Mouse (Mus musculus): ENCODE measurements at regions not wholly inside any gene's neighbourhood (a gene's known extent, or its start where the extent isn't known, plus 50 kb on each side); places are given as distances from the start of the nearest gene placed in this dataset.

GRCm38 (mm10) chr13:16646649-16647048, 635.0 kb downstream of the Inhba start:
- no peak overlapping the region for H3K4me3 ChIP-seq (ENCODE audit: control insufficient read depth, low read depth, low read length)
- TF ChIP-seq CTCF (IDR thresholded peaks at IDR 0.05; ENCODE audit: control insufficient read depth, insufficient read depth, insufficient replicate concordance, low read depth, low read length) = no peak
- TF ChIP-seq POLR2A (IDR thresholded peaks at IDR 0.05; ENCODE audit: control insufficient read depth, low read depth, low read length) = no peak
- no peaks in the 10 kb centered on the region for H3K27me3 ChIP-seq (ENCODE audit: control insufficient read depth, insufficient read depth, low read length)
- no peaks in the 10 kb centered on the region for H3K4me1 ChIP-seq (ENCODE audit: control insufficient read depth, insufficient read depth, low read length)
- H3K27ac ChIP-seq (ENCODE audit: control insufficient read depth, insufficient read depth, low read depth, low read length) = no peak overlapping the region
- no peaks in the 10 kb centered on the region for H3K36me3 ChIP-seq (ENCODE audit: control insufficient read depth, insufficient read depth, low read length)

- Histone ChIP-seq H3K4me1 (ENCODE audit: control insufficient read depth, insufficient read depth, low read length) (no peaks in the 10 kb centered on the region), H3K27me3 (ENCODE audit: control insufficient read depth, insufficient read depth, low read length) (no peaks in the 10 kb centered on the region), H3K4me3 (ENCODE audit: control insufficient read depth, low read depth, low read length) (no peak overlapping the region), H3K36me3 (ENCODE audit: control insufficient read depth, insufficient read depth, low read length) (no peaks in the 10 kb centered on the region), H3K27ac (ENCODE audit: control insufficient read depth, insufficient read depth, low read depth, low read length) (no peak overlapping the region)
- TF ChIP-seq CTCF (IDR thresholded peaks at IDR 0.05; ENCODE audit: control insufficient read depth, insufficient read depth, insufficient replicate concordance, low read depth, low read length) (no peak), POLR2A (IDR thresholded peaks at IDR 0.05; ENCODE audit: control insufficient read depth, low read depth, low read length) (no peak)
These were observed 644.5 kb downstream of the Inhba start for GRCm38 (mm10) chr13:16656110-16656509.

- Histone ChIP-seq H3K27ac (ENCODE audit: control insufficient read depth, insufficient read depth, low read depth, low read length) (no peak overlapping the region), H3K36me3 (ENCODE audit: control insufficient read depth, insufficient read depth, low read length) (no peaks in the 10 kb centered on the region), H3K27me3 (ENCODE audit: control insufficient read depth, insufficient read depth, low read length) (no peaks in the 10 kb centered on the region), H3K4me3 (ENCODE audit: control insufficient read depth, low read depth, low read length) (no peak overlapping the region), H3K4me1 (ENCODE audit: control insufficient read depth, insufficient read depth, low read length) (no peaks in the 10 kb centered on the region)
- no peak for TF ChIP-seq POLR2A (IDR thresholded peaks at IDR 0.05; ENCODE audit: control insufficient read depth, low read depth, low read length)
- TF ChIP-seq CTCF (IDR thresholded peaks at IDR 0.05; ENCODE audit: control insufficient read depth, insufficient read depth, insufficient replicate concordance, low read depth, low read length) = no peak
These were observed 648.2 kb downstream of the Inhba start for GRCm38 (mm10) chr13:16659894-16660293.

- H3K27me3 ChIP-seq (ENCODE audit: control insufficient read depth, insufficient read depth, low read length) = no peaks in the 10 kb centered on the region
- H3K4me3 ChIP-seq (ENCODE audit: control insufficient read depth, low read depth, low read length) = no peak overlapping the region
- H3K4me1 ChIP-seq (ENCODE audit: control insufficient read depth, insufficient read depth, low read length) = no peaks in the 10 kb centered on the region
- no peak overlapping the region for H3K27ac ChIP-seq (ENCODE audit: control insufficient read depth, insufficient read depth, low read depth, low read length)
- no peaks in the 10 kb centered on the region for H3K36me3 ChIP-seq (ENCODE audit: control insufficient read depth, insufficient read depth, low read length)
- TF ChIP-seq CTCF (IDR thresholded peaks at IDR 0.05; ENCODE audit: control insufficient read depth, insufficient read depth, insufficient replicate concordance, low read depth, low read length) (no peak), POLR2A (IDR thresholded peaks at IDR 0.05; ENCODE audit: control insufficient read depth, low read depth, low read length) (no peak)
These were observed 657.0 kb downstream of the Inhba start for GRCm38 (mm10) chr13:16668652-16669051.

GRCm38 (mm10) chr13:16669281-16669680, 657.6 kb downstream of the Inhba start:
- Histone ChIP-seq H3K27ac (ENCODE audit: control insufficient read depth, insufficient read depth, low read depth, low read length) (no peak overlapping the region), H3K27me3 (ENCODE audit: control insufficient read depth, insufficient read depth, low read length) (no peaks in the 10 kb centered on the region), H3K4me1 (ENCODE audit: control insufficient read depth, insufficient read depth, low read length) (no peaks in the 10 kb centered on the region), H3K4me3 (ENCODE audit: control insufficient read depth, low read depth, low read length) (no peak overlapping the region), H3K36me3 (ENCODE audit: control insufficient read depth, insufficient read depth, low read length) (no peaks in the 10 kb centered on the region)
- no peak for TF ChIP-seq POLR2A (IDR thresholded peaks at IDR 0.05; ENCODE audit: control insufficient read depth, low read depth, low read length)
- TF ChIP-seq CTCF (IDR thresholded peaks at IDR 0.05; ENCODE audit: control insufficient read depth, insufficient read depth, insufficient replicate concordance, low read depth, low read length) = no peak

GRCm38 (mm10) chr13:16670047-16670733, 658.5 kb downstream of the Inhba start:
- Histone ChIP-seq H3K4me1 (ENCODE audit: control insufficient read depth, insufficient read depth, low read length) (no peaks in the 10 kb centered on the region), H3K36me3 (ENCODE audit: control insufficient read depth, insufficient read depth, low read length) (no peaks in the 10 kb centered on the region), H3K27ac (ENCODE audit: control insufficient read depth, insufficient read depth, low read depth, low read length) (no peak overlapping the region), H3K4me3 (ENCODE audit: control insufficient read depth, low read depth, low read length) (no peak overlapping the region), H3K27me3 (ENCODE audit: control insufficient read depth, insufficient read depth, low read length) (no peaks in the 10 kb centered on the region)
- no peak for TF ChIP-seq CTCF (IDR thresholded peaks at IDR 0.05; ENCODE audit: control insufficient read depth, insufficient read depth, insufficient replicate concordance, low read depth, low read length)
- no peak for TF ChIP-seq POLR2A (IDR thresholded peaks at IDR 0.05; ENCODE audit: control insufficient read depth, low read depth, low read length)

GRCm38 (mm10) chr13:16670736-16671135, 659.1 kb downstream of the Inhba start:
- no peaks in the 10 kb centered on the region for H3K4me1 ChIP-seq (ENCODE audit: control insufficient read depth, insufficient read depth, low read length)
- no peaks in the 10 kb centered on the region for H3K27me3 ChIP-seq (ENCODE audit: control insufficient read depth, insufficient read depth, low read length)
- H3K36me3 ChIP-seq (ENCODE audit: control insufficient read depth, insufficient read depth, low read length) = no peaks in the 10 kb centered on the region
- H3K27ac ChIP-seq (ENCODE audit: control insufficient read depth, insufficient read depth, low read depth, low read length) = no peak overlapping the region
- TF ChIP-seq POLR2A (IDR thresholded peaks at IDR 0.05; ENCODE audit: control insufficient read depth, low read depth, low read length) (no peak), CTCF (IDR thresholded peaks at IDR 0.05; ENCODE audit: control insufficient read depth, insufficient read depth, insufficient replicate concordance, low read depth, low read length) (no peak)
- H3K4me3 ChIP-seq (ENCODE audit: control insufficient read depth, low read depth, low read length) = no peak overlapping the region

All from testis, adult 2 months (tissue).